Mouse (Mus musculus) lung, postnatal 0 days (tissue): ENCODE measurements around the gene Clic6.

Experiments used
- CTCF ChIP-seq: IDR thresholded peaks from 2 replicates; pipeline ENCODE4 v1.5.1; 2016; ENCODE audit warnings: antibody characterized with exemption, mild to moderate bottlenecking
- EP300 ChIP-seq: IDR thresholded peaks from 2 replicates; pipeline ENCODE4 v1.6.1; 2016; ENCODE audit warnings: antibody characterized with exemption, mild to moderate bottlenecking, control low read depth

DNA sequence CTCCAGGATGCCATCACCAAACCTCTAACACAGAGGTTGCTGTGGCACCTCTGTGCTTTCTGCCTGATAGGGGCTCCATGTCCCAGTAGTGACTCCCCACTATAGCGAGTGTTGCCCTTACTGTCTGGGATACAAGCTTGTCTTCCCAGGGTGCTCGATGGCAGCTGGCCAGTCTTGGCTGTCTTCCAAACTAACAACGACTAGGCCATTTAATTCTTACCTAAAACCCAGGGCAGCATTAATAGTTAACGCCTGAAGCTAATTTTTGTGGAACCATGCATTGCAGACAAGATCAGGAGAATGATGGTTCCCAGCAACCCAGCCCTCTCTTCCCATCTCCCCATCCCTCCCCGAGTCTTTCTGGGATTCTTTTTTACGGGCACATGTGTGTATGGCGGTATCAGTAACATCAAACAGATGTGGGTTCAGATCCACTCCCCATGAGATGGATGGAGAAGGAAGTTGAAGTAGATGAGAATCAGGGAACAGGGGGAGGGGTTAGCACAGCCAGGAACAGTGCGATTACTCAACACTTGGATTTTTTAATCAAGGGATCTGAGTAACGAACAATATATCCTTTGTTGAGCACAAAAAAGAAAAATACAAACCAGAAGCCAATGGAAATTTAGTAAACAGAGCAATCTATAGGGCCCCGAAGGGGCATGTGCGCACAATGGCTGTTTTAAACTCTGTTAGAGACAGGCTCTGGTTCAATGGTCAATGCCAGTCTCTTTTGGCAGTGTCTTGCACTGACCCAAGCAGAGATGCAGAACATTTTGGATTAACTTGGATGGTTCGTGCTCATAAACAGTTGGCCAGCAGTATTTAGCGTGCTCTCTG, 66.0 kb downstream of the Clic6 start:
- no peak for TF ChIP-seq CTCF
- TF ChIP-seq EP300, result no peak
